Comparison of ENCODE assay signal across 27 mouse cellular contexts in genomic region chr2:148091657-148092056, GRCm38 (mm10). TPM values are rescaled to one million over a fixed set of nuclear protein-coding genes. Genes with fewer than 3 reads are reported as not detected.
DNase-seq lines count a peak whose midpoint lies in the region; ATAC-seq lines count a peak whose summit lies in the region.
"Had no signal": no experiment of that assay in that cellular context is flagged by ENCODE, and none has a peak within 500 bp of the region (broad histone marks: within the 10 kb centered on the region; RNA-seq: fewer than 3 reads in every experiment).

No protein-coding gene starts in this region.

- no peaks in the 10 kb centered on the region for H3K4me1 ChIP-seq in kidney, embryonic 15.5 days
- peaks cover 11% of the 10 kb centered on the region for H3K4me1 ChIP-seq in lung, embryonic 15.5 days
- H3K4me1 ChIP-seq: embryonic facial prominence, embryonic 13.5 days; forebrain, embryonic 10.5 days; forebrain, embryonic 15.5 days; heart, embryonic 12.5 days; limb, embryonic 12.5 days; liver, embryonic 15.5 days; midbrain, embryonic 10.5 days; neural tube, embryonic 13.5 days had no signal

- H3K4me3 ChIP-seq in kidney, embryonic 15.5 days (replicated peaks), result no peak overlapping the region
- no peak overlapping the region for H3K4me3 ChIP-seq in lung, embryonic 15.5 days
- H3K4me3 ChIP-seq: embryonic facial prominence, embryonic 13.5 days; forebrain, embryonic 10.5 days; forebrain, embryonic 15.5 days; heart, adult 2 months; heart, embryonic 12.5 days; left cerebral cortex, adult 2 months; limb, embryonic 12.5 days; liver, embryonic 15.5 days; midbrain, embryonic 10.5 days; neural tube, embryonic 13.5 days had no signal

- H3K27ac ChIP-seq in kidney, embryonic 15.5 days, result no peak overlapping the region
- H3K27ac ChIP-seq in lung, embryonic 15.5 days, result no peak overlapping the region
- H3K27ac ChIP-seq: embryonic facial prominence, embryonic 13.5 days; forebrain, embryonic 10.5 days; forebrain, embryonic 15.5 days; heart, adult 2 months; left cerebral cortex, adult 2 months; limb, embryonic 12.5 days; liver, embryonic 15.5 days; midbrain, embryonic 10.5 days; neural tube, embryonic 13.5 days had no signal

- WGBS in kidney, embryonic 15.5 days, result 62% methylated on average over 6 of the region's 6 CpGs
- WGBS in lung, embryonic 15.5 days, result 17% methylated on average over 6 of the region's 6 CpGs

- H3K9ac ChIP-seq in kidney, embryonic 15.5 days, result no peak overlapping the region
- no peak overlapping the region for H3K9ac ChIP-seq in lung, embryonic 15.5 days
- H3K9ac ChIP-seq: embryonic facial prominence, embryonic 13.5 days; forebrain, embryonic 15.5 days; heart, embryonic 12.5 days; limb, embryonic 12.5 days; liver, embryonic 15.5 days; neural tube, embryonic 13.5 days had no signal

- H3K4me2 ChIP-seq in kidney, embryonic 15.5 days, result no peak overlapping the region
- no peak overlapping the region for H3K4me2 ChIP-seq in lung, embryonic 15.5 days
- H3K4me2 ChIP-seq: embryonic facial prominence, embryonic 13.5 days; forebrain, embryonic 15.5 days; heart, embryonic 12.5 days; limb, embryonic 12.5 days; liver, embryonic 15.5 days; neural tube, embryonic 13.5 days had no signal

- 0 out of 2 replicates have a peak, but pooled peaks cover 3% of the 10 kb centered on the region for H3K27me3 ChIP-seq in kidney, embryonic 15.5 days
- no peaks in the 10 kb centered on the region for H3K27me3 ChIP-seq in lung, embryonic 15.5 days
- H3K27me3 ChIP-seq: embryonic facial prominence, embryonic 13.5 days; forebrain, embryonic 15.5 days; heart, embryonic 12.5 days; limb, embryonic 12.5 days; liver, embryonic 15.5 days; neural tube, embryonic 13.5 days had no signal

- ATAC-seq in kidney, embryonic 15.5 days (replicated peaks; ENCODE audit: low FRiP score), result peak; percentile 62; the same call in 1 of the 2 replicates
- peak; percentile 81; the same call in 1 of the 2 replicates for ATAC-seq in lung, embryonic 15.5 days (ENCODE audit: borderline replicate concordance, extremely low read depth, low FRiP score, low TSS enrichment)
- ATAC-seq: CD4-positive, CD25-positive, alpha-beta regulatory T cell, adult 4 months; forebrain, embryonic 15.5 days; hindbrain, embryonic 16.5 days had no signal

- no peaks in the 10 kb centered on the region for H3K9me3 ChIP-seq in kidney, embryonic 15.5 days (replicated peaks)
- no peaks in the 10 kb centered on the region for H3K9me3 ChIP-seq in lung, embryonic 15.5 days
- H3K9me3 ChIP-seq: embryonic facial prominence, embryonic 13.5 days; forebrain, embryonic 10.5 days; forebrain, embryonic 15.5 days; heart, embryonic 12.5 days; limb, embryonic 12.5 days; liver, embryonic 15.5 days; midbrain, embryonic 10.5 days; neural tube, embryonic 13.5 days had no signal

- DNase-seq in kidney, adult 18-20 months, result no peak
- DNase-seq in lung, adult 18-20 months, result no peak
- peak; percentile 44 for DNase-seq in lung, postnatal 10 days
- DNase-seq in lung, postnatal 4 days, result peak; percentile 22 to 72
- DNase-seq in cerebellum, adult 18-20 months, result no peak
- DNase-seq: adrenal gland, postnatal 25 days; cerebellum, adult 11-12 months; cerebellum, postnatal 10 days; gastrocnemius, postnatal 36 days; heart, adult 2 months; kidney, postnatal 10 days; thymus, postnatal 14 days had no signal

- H3K36me3 ChIP-seq in kidney, embryonic 15.5 days, result no peaks in the 10 kb centered on the region
- H3K36me3 ChIP-seq in lung, embryonic 15.5 days, result no peaks in the 10 kb centered on the region
- H3K36me3 ChIP-seq: embryonic facial prominence, embryonic 13.5 days; forebrain, embryonic 10.5 days; forebrain, embryonic 15.5 days; heart, embryonic 12.5 days; limb, embryonic 12.5 days; liver, embryonic 15.5 days; midbrain, embryonic 10.5 days; neural tube, embryonic 13.5 days had no signal

RNA-seq across cellular contexts. Expression of gene Foxa2, which starts 44.9 kb away (rescaled TPM):
- 0.17 and 0.58 TPM in 2 replicates for polyA plus RNA-seq in kidney, embryonic 15.5 days (2015; fragmentation: Nextera tagmentation; extraction: Ambion mirVana)
- polyA plus RNA-seq in lung, embryonic 15.5 days (2015; fragmentation: Nextera tagmentation; extraction: Ambion mirVana), result 38.4 and 40.6 TPM in 2 replicates
- polyA plus RNA-seq: CD4-positive, CD25-positive, alpha-beta regulatory T cell, adult 4 months; forebrain, embryonic 15.5 days; frontal cortex, adult 2 months; heart, postnatal 0 days; limb, embryonic 12.5 days had no signal

Comparison
In these comparisons a context has a peak if more than half of its experiments do, and no peak if none do; other contexts are left out.
1. DNase-seq: peak in lung, postnatal 10 days (single experiment) and lung, postnatal 4 days (2 of 2); none in kidney, adult 18-20 months (single experiment), lung, adult 18-20 months (0 of 2) and cerebellum, adult 18-20 months (0 of 2).
2. RNA of gene Foxa2, which starts 44.9 kb away (polyA plus RNA-seq): 38.4 to 40.6 TPM in lung, embryonic 15.5 days; 0.17 to 0.58 TPM in kidney, embryonic 15.5 days; every median in the first group is over 10 times any median in the second.